Mouse (Mus musculus) c-Kit-positive CD71-positive TER-119-positive erythroid progenitor cells, embryonic 14.5 days (primary cell): ENCODE results near the gene Zcchc12.

Experiments used
- DNase-seq: peaks from one replicate; pipeline ENCODE4 v3.0.0-alpha.2; 2013; ENCODE audit warnings: low spot score

Gene Zcchc12

GRCm38 (mm10) chrX:36195736-36196525 lies at the start of gene Zcchc12:
Gene Zcchc12 (plus strand): TSS chrX:36195904.
- DNase-seq, result no peak

DNA sequence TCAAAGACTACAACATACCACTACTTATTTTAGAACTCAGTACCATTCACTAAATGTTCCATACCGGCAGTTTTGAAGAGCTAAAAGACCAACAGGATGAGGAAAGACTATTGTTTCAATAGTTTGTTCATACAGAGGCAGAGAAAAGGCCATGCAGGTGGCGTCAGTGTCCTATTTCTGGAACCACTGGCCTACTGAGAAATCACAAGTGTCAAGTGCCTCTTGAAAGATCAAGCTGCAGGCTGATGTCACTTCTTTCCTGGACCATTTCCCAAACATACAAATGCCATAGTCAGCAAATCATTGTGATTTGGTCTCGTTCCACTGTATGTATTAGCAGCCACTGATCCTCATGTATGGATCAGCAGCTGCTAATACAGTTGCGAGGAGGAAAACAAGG lies 49.0 kb upstream of the Zcchc12 start:
- no peak for DNase-seq

GRCm38 (mm10) chrX:36150100-36150499 lies 45.6 kb upstream of the Zcchc12 start:
- DNase-seq, result no peak

DNA sequence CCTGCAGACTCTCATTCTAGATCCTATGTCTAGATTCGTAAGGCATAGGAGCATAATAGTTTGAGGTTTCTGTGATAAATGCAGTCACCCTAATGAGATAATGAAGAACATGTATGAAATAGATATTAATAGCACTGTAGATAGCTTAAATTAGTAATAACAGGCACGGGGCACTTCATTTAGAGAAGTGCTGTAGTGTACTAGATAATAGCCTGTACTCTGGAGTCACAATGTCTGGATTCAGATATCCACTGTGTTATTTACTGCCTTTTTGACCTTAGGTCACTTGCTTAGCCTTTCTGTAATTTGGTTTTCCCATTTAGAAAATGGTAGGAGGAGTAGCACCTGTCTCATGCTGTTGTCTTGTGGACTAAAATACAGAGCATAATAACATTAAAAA lies 39.0 kb upstream of the Zcchc12 start:
- DNase-seq, result no peak

DNA sequence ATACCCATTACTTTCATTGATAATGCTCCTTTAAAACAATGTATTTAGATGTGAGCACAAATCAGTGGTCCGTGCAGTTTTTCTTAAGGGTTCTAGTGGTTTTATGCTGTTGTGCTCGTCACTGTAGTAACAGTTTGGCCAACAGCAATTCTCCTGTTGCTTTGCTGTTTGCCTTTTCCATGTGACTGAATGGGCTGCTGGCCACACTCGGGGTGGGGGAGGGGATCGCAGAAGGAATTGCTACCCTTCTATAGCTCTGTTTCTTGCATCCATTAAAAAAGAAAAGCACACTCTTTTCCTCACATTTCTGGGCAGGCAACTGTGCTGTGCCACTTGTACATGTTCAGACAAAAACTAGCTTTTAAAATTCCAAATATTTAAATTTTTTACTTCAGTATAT lies 34.1 kb upstream of the Zcchc12 start:
- no peak for DNase-seq

DNA sequence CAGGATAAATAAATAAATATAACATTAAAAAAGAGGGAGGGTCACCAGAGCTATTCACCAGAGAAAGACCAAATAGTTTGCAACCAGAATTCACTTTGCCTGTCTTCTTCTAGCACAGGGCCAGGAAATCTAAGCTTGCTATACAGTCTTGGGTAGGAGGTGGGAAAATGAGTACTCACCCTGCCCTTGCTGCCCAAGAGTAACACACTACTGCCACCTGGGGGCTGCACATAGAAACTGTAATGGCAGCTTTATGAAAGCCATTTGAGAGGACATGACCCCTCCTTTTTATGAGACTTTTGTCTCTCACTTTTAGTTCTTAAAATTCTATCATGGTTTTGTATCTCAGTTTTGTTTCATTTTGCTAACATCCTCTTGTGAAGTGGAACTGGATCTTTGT lies 12.1 kb upstream of the Zcchc12 start:
- no peak for DNase-seq

DNA sequence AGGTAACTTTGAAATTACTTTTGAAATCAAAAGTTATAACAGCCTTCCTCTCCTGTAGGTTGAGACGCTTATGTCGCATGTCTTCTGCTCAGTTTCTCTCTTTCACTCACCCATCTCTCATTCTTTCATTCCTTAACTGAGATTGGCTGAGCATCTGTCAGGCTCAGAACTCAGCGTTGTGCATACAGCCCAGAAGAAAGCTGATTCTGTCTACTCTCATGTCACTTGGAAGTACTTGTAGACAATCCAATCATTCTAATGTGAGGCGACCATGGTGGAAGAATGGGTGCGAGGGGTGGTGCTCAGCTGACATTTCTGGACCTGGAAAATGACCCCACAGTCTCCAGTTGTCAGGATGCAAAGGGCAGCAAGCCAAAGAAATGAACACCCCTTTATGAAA lies 9.7 kb upstream of the Zcchc12 start:
- DNase-seq, result no peak

GRCm38 (mm10) chrX:36186443-36186842 lies 9.3 kb upstream of the Zcchc12 start:
- DNase-seq, result no peak

GRCm38 (mm10) chrX:36193951-36194350 lies 1.8 kb upstream of the Zcchc12 start:
- no peak for DNase-seq

- no peak for DNase-seq
These were observed 13.8 kb downstream of the Zcchc12 start for GRCm38 (mm10) chrX:36209554-36209953.

GRCm38 (mm10) chrX:36211216-36211615 lies 15.5 kb downstream of the Zcchc12 start:
- DNase-seq, result no peak

DNA sequence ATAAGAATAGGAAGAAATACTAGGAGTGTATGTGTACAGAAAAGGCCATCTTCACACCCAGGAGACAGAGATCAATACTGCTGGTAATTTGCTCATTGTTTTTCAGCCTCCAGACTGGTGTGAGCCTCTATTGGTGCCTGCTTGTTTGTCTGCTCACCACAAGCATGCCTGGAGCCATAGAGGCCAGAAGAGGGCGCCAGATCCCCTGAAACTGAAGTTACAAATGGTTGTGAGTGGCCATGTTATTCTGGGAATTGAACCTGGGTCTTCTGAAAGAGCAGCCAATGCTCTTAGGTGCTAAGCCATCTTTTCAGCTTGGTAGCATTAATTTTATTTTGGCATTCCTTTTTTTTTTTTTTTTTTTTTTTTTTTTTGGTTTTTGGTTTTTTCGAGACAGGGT lies 25.7 kb downstream of the Zcchc12 start:
- no peak for DNase-seq

DNA sequence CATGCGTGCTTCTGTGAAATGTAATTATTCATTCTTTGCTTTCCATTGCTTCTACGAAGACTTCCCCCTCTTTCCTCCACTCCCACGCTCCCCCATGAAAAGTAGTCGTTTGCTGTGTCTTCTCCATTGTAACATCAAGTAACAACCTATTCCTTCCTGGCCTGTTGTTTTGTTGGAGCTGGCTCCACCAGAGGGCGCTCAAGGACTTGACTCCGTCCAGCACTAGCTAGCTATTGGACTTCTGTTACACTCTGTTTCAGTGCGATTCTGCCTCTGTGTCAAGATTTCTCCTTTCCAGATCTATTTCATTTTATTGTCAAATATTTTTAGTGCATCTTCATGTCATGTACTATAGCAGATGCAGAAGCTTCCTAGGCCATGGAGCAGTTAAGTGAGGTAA lies 30.1 kb downstream of the Zcchc12 start:
- peak; percentile 37 for DNase-seq

DNA sequence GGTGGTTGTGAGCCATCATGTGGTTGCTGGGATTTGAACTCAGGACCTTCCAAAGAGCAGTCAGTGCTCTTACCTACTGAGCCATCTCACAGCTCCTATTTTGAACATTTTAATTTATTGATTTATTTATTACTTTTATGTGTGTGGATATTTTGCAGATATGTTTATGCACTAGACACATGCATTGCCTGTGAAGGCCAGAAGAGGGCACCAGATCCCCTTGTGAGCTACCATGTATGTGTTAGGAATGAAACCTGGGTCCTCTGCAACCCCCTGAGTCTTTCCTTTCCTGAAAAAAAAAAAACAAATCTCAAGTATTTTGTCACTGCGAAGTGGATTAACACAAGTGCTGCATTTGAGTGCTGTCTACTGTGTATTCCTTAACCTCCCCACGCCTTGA lies 30.9 kb downstream of the Zcchc12 start:
- DNase-seq, result peak; percentile 5

DNA sequence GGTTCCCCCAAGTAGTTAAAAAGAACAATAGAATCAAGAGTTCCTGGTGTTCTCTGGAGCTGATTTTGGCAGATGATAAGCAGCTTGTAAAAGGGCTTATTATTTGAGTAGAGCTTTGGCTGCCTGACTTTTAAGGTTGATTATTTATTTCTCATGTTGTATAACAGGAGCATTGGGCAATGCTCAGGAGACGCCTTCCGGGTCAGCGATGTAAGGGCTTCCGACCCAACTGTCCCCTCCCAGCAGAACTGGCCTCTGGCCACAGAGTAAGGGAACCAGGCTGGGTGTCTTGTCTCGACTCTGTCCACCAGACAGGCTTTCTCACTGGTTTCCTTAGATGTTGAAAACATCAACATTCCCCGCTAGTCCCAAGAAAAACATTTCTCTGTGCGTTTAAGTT lies 33.2 kb downstream of the Zcchc12 start:
- no peak for DNase-seq

- no peak for DNase-seq
These were observed 33.6 kb downstream of the Zcchc12 start for GRCm38 (mm10) chrX:36229273-36229672.

DNA sequence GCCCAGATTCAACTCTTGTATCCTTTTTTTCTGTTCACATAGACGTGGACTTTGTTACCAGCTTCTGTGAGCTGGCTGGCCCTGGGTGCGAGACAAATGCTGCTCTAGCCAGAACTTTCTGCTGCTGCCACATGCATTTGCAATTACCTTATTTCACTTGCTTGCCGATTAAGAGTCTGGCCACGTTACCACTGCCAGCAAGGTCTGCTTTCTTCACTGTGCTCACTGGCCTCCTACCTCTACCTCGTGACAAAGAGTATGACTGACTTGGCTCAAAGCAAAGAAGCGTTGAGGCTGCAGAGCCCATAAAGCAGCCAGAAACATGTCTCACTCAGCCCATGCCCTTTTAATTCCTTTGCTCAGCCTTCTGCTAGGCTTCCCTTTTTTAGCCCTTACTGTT lies 39.9 kb downstream of the Zcchc12 start:
- no peak for DNase-seq
